Mouse (Mus musculus) G1E-ER4 (cell line): ENCODE results near the gene Elf3. TPM values are rescaled to one million over a fixed set of nuclear protein-coding genes. Genes with fewer than 3 reads are reported as not detected.

ENCODE experiments used
- GATA1 ChIP-seq: IDR thresholded peaks from one replicate; pipeline ENCODE4 v1.8.0; 2012; ENCODE audit warnings: low read length, inconsistent platforms
- polyA plus RNA-seq: library from polyadenylated mRNA; stranded (reverse); fragments of >175 nt; gene quantifications from 2 replicates; pipeline ENCODE4 v1.2.3, GENCODE M21; 2012

Gene Elf3
- polyA plus RNA-seq: not detected in 2 replicates

DNA sequence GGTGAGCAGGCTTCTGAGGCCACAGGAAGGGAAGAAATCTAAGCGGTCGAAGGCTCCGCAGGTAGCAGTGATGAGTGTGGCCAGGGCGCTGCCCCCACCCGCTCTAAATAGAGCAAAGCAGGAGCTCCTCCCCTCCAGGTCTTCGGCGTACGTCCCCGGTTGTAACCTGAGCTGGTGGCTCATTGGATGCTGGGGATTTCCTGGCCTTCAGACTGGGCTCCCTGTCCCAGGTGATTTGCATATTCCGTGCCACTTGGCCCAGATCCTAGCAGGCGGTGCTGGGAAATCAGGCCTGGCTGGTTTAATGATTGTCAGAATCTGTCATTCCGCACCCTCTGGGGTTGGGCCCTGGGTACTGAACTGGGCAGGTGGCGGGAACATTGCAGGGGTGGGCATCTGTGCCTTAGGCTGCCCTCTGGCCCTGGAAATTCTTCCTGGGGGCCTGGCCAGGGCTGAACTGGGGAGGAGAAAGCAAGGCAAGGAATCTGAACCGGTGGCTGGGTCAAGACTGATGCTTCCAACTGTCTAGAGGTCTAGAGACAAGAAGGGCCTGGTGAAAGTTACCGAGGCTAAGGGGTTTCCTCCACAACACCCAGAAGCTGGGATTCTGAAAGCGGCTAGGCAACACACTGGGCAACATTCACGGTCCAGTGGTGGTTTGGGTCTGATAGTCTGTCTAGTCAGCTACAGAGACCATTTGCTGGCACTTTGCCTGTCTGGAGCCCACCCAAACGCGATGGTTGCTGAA, at the start of gene Elf3:
Gene Elf3 (minus strand): TSS at position 189 of the 748 bp plus-strand sequence.
- TF ChIP-seq GATA1: no peak

- TF ChIP-seq GATA1: no peak
Measured at GRCm38 (mm10) chr1:135290908-135291307, 32.5 kb upstream of the Elf3 start.

DNA sequence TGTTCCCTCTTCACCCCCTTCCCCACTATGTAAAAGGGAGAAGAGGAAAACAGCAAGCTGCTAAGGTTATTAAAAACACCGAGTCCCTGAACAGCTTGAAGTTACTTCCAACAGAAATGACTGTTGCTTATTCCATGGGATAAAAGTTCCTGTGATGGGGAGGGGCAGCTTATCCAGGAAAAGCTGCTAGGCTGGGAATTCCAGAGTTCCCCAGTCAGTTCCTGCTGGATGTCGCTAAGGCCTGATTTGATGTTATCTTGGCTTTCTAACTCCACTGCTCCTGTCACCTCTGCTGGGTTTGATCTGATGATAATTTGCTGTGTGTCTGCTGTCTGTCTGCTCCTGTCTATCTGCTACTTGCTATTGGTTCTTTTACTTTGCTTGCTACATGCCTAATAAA, 27.9 kb upstream of the Elf3 start:
- TF ChIP-seq GATA1: no peak

GRCm38 (mm10) chr1:135283826-135284291, 25.5 kb upstream of the Elf3 start, which contains the start of gene Rnpep:
Gene Rnpep, minus strand, starts transcription at chr1:135284084.
- TF ChIP-seq GATA1: no peak

GRCm38 (mm10) chr1:135283287-135283825, 25.0 kb upstream of the Elf3 start:
- no peak for TF ChIP-seq GATA1

- no peak for TF ChIP-seq GATA1
Measured at GRCm38 (mm10) chr1:135282536-135283286, 24.3 kb upstream of the Elf3 start.

GRCm38 (mm10) chr1:135281841-135282240, 23.5 kb upstream of the Elf3 start:
- TF ChIP-seq GATA1: no peak

DNA sequence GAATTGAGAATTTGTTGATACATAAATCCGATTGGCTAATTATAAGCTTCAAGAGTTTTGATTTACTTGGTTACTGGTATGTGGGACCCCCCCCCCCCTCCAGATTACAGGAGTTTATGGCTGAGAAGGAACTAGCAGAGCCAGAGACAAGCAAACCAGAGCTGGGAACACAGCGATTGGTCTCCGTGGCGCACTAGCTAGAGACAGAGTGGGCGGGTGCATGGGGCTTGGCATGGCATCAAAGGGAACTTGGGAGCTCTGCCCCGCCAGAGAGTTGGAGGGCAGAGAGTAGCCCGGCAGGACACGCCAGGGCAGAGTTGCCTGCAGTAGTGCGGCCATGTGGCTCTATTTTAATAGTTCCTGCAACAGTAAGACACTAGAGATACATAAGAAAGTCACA, 22.3 kb upstream of the Elf3 start:
- TF ChIP-seq GATA1: no peak

DNA sequence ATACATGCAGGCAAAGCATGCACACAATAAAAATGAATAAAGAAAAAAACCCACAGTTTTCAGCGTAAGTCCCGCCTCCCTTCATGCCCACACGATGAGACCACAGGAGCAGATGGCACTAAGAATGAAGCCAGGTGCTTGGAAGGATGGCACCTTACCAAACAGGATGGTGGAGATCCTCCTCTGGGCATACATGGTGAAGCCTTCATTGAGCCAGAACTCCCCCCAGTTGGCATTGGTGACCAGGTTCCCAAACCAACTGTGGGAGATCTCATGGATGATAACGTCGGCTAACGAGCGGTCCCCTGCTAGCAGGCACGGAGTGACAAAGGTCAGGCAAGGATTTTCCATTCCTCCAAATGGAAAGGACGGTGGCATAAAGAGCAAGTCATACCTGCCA, 13.0 kb upstream of the Elf3 start:
- TF ChIP-seq GATA1: no peak

- TF ChIP-seq GATA1: no peak
Measured at GRCm38 (mm10) chr1:135267663-135268446, 9.5 kb upstream of the Elf3 start.

DNA sequence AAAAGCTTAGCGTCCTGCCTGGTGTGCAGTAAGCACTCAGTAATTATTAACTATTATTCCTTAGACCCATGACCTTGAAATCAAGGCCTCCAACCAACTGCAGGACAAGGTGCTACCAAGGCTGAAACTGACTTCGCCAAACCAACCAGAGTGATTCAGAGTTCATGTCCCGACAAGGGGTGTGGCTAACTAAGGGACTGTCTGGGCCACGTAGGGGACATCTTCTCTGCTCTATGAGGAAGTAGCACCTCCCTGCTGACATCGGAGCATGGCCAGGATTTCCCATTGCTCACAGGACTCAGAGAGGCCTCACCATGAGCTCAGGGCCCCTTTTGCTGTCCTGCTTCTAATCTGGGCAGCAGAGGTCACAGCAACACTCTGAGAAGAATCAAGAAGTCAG, 7.5 kb upstream of the Elf3 start:
- no peak for TF ChIP-seq GATA1

- TF ChIP-seq GATA1: no peak
Measured at GRCm38 (mm10) chr1:135263316-135263715, 4.9 kb upstream of the Elf3 start.

GRCm38 (mm10) chr1:135262329-135262728, 4.0 kb upstream of the Elf3 start:
- TF ChIP-seq GATA1: no peak

GRCm38 (mm10) chr1:135260931-135261330, 2.6 kb upstream of the Elf3 start:
- TF ChIP-seq GATA1: no peak

GRCm38 (mm10) chr1:135259128-135259436, 714 bp upstream of the Elf3 start:
- TF ChIP-seq GATA1: no peak

GRCm38 (mm10) chr1:135256299-135256698, 2.1 kb downstream of the Elf3 start:
- no peak for TF ChIP-seq GATA1

DNA sequence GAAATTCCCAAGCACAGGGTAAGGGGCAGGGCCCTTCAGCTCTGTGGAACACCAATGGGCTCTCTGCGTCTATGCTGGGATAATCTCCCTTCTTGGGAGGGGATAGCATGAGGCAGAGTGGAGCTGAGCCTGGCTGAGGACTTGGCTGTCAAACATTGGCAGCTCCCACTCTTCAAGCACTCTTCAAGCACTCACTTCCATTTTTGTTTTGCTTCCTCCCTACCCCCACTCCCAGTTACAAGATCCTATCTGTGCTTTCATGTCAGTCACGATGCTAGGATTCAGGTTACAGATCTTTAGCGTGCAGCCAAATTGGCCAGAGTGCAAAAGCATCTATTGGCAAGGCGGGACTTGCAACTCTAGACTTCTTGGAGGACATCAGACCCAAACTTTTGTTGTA, 5.5 kb downstream of the Elf3 start:
- no peak for TF ChIP-seq GATA1
